Comparison of ENCODE assay signal across 16 mouse cellular contexts in the genomic region with DNA sequence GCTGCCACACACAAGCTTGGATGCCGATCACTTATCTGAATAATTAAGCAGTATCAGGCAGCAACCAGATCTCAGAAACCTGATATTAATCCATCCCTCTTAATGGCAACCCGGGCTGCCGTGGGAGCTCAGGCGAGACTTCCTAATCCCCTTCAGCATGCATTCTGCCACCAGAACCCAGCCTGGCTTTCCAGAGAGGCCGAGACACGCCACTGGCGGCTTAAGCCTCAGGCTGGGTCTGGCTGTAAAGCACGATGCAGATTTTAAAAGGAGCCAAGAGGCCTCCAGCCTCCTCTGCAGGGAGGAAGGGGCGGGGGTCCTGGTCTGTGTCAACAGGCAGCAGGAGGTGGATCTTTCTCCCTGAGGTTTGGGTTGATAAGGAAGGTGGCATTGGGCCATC.
DNase-seq lines count a peak whose midpoint lies in the region; ATAC-seq and TF ChIP-seq lines count a peak whose summit lies in the region.
"Had no signal": no experiment of that assay in that cellular context is flagged by ENCODE, and none has a peak within 500 bp of the region (broad histone marks: within the 10 kb centered on the region; RNA-seq: fewer than 3 reads in every experiment).

No protein-coding gene starts in this region.

- WGBS in forebrain, embryonic 10.5 days, result 6% methylated on average over 9 of the region's 9 CpGs
- 14% methylated on average over 9 of the region's 9 CpGs for WGBS in forebrain, postnatal 0 days
- 11% methylated on average over 9 of the region's 9 CpGs for WGBS in kidney, embryonic 15.5 days
- 7% methylated on average over 9 of the region's 9 CpGs for WGBS in forebrain, embryonic 16.5 days
- 10% methylated on average over 9 of the region's 9 CpGs for WGBS in midbrain, postnatal 0 days

- H3K9me3 ChIP-seq in forebrain, embryonic 10.5 days, result no peaks in the 10 kb centered on the region
- H3K9me3 ChIP-seq in forebrain, postnatal 0 days (ENCODE audit: low read length), result no peaks in the 10 kb centered on the region
- H3K9me3 ChIP-seq in kidney, embryonic 15.5 days (replicated peaks), result no peaks in the 10 kb centered on the region
- no peaks in the 10 kb centered on the region for H3K9me3 ChIP-seq in forebrain, embryonic 16.5 days (ENCODE audit: control insufficient read depth, low read length)
- H3K9me3 ChIP-seq in midbrain, postnatal 0 days (ENCODE audit: low read length), result no peaks in the 10 kb centered on the region
- H3K9me3 ChIP-seq: liver, embryonic 15.5 days had no signal

- no peak for TF ChIP-seq CTCF in forebrain, postnatal 0 days (IDR thresholded peaks at IDR 0.05; ENCODE audit: low read depth)
- no peak for TF ChIP-seq CTCF in midbrain, postnatal 0 days (IDR thresholded peaks at IDR 0.05)

- peak; percentile 46 for DNase-seq in forebrain, embryonic 10.5 days (ENCODE audit: extremely low spot score, low spot score)
- DNase-seq in forebrain, postnatal 0 days, result no peak
- no peak for DNase-seq in kidney, postnatal 14 days
- peak; percentile 24 for DNase-seq in midbrain, postnatal 0 days (ENCODE audit: low spot score)
- no peak for DNase-seq in urinary bladder, postnatal 14 days (ENCODE audit: low spot score)
- DNase-seq: cerebellum, postnatal 25 days; gastrocnemius, postnatal 14 days; heart, postnatal 36 days; right cerebral cortex, adult 18-20 months; thymus, adult 18-20 months had no signal

- H3K4me3 ChIP-seq in forebrain, embryonic 10.5 days, result no peak overlapping the region
- no peak overlapping the region for H3K4me3 ChIP-seq in forebrain, postnatal 0 days (ENCODE audit: low read depth, low read length)
- no peak overlapping the region for H3K4me3 ChIP-seq in kidney, embryonic 15.5 days (replicated peaks)
- H3K4me3 ChIP-seq in forebrain, embryonic 16.5 days (replicated peaks; ENCODE audit: low read length), result no peak overlapping the region
- no peak overlapping the region for H3K4me3 ChIP-seq in midbrain, postnatal 0 days (ENCODE audit: low read depth, low read length)
- H3K4me3 ChIP-seq: liver, embryonic 15.5 days had no signal

- H3K9ac ChIP-seq in forebrain, postnatal 0 days, result no peak overlapping the region
- H3K9ac ChIP-seq in kidney, embryonic 15.5 days, result no peak overlapping the region
- H3K9ac ChIP-seq in forebrain, embryonic 16.5 days (replicated peaks; ENCODE audit: low read depth, low read length), result 0 out of 2 replicates have a peak overlapping the region, but pooled peaks have one; percentile 19
- 0 out of 2 replicates have a peak overlapping the region, but pooled peaks have one; percentile 13 for H3K9ac ChIP-seq in midbrain, postnatal 0 days (replicated peaks; ENCODE audit: low read length, poor library complexity, severe bottlenecking)
- H3K9ac ChIP-seq: liver, embryonic 15.5 days had no signal

- peaks cover 49% of the 10 kb centered on the region for H3K4me1 ChIP-seq in forebrain, embryonic 10.5 days
- H3K4me1 ChIP-seq in forebrain, postnatal 0 days (ENCODE audit: insufficient read depth), result no peaks in the 10 kb centered on the region
- H3K4me1 ChIP-seq in kidney, embryonic 15.5 days, result peaks cover 15% of the 10 kb centered on the region
- H3K4me1 ChIP-seq in forebrain, embryonic 16.5 days (replicated peaks; ENCODE audit: control insufficient read depth, insufficient read depth, low read length), result peaks cover 8% of the 10 kb centered on the region
- H3K4me1 ChIP-seq in midbrain, postnatal 0 days (ENCODE audit: insufficient read depth, low read length), result 0 out of 2 replicates have a peak, but pooled peaks cover 4% of the 10 kb centered on the region
- H3K4me1 ChIP-seq: liver, embryonic 15.5 days had no signal

- no peak for ATAC-seq in forebrain, postnatal 0 days
- ATAC-seq in kidney, embryonic 15.5 days (replicated peaks; ENCODE audit: low FRiP score), result 0 out of 2 replicates have a peak, but pooled peaks have one; percentile 19
- no peak for ATAC-seq in forebrain, embryonic 16.5 days
- no peak for ATAC-seq in midbrain, postnatal 0 days (ENCODE audit: low FRiP score)
- ATAC-seq in megakaryocyte, adult 5-6 weeks (ENCODE audit: poor library complexity, severe bottlenecking), result no peak

- H3K36me3 ChIP-seq in forebrain, embryonic 10.5 days (replicated peaks), result no peaks in the 10 kb centered on the region
- H3K36me3 ChIP-seq in forebrain, postnatal 0 days (ENCODE audit: insufficient read depth), result no peaks in the 10 kb centered on the region
- no peaks in the 10 kb centered on the region for H3K36me3 ChIP-seq in kidney, embryonic 15.5 days
- H3K36me3 ChIP-seq in forebrain, embryonic 16.5 days (ENCODE audit: control insufficient read depth, insufficient read depth), result no peaks in the 10 kb centered on the region
- no peaks in the 10 kb centered on the region for H3K36me3 ChIP-seq in midbrain, postnatal 0 days (ENCODE audit: insufficient read depth, low read length)
- H3K36me3 ChIP-seq: G1E; liver, embryonic 15.5 days had no signal

- H3K27ac ChIP-seq in forebrain, embryonic 10.5 days, result peak overlapping the region; percentile 74
- no peak overlapping the region for H3K27ac ChIP-seq in forebrain, postnatal 0 days (ENCODE audit: low read depth, low read length)
- H3K27ac ChIP-seq in kidney, embryonic 15.5 days, result no peak overlapping the region
- H3K27ac ChIP-seq in forebrain, embryonic 16.5 days (ENCODE audit: low read length), result no peak overlapping the region
- H3K27ac ChIP-seq in midbrain, postnatal 0 days (ENCODE audit: low read depth, low read length), result no peak overlapping the region
- H3K27ac ChIP-seq: liver, embryonic 15.5 days; macrophage had no signal

- H3K27me3 ChIP-seq in forebrain, embryonic 10.5 days (ENCODE audit: poor library complexity, severe bottlenecking), result peaks cover 32% of the 10 kb centered on the region
- no peaks in the 10 kb centered on the region for H3K27me3 ChIP-seq in forebrain, postnatal 0 days (ENCODE audit: insufficient read depth, low read length)
- no peaks in the 10 kb centered on the region for H3K27me3 ChIP-seq in kidney, embryonic 15.5 days
- no peaks in the 10 kb centered on the region for H3K27me3 ChIP-seq in forebrain, embryonic 16.5 days (replicated peaks; ENCODE audit: control insufficient read depth, insufficient read depth, low read length)
- no peaks in the 10 kb centered on the region for H3K27me3 ChIP-seq in midbrain, postnatal 0 days (ENCODE audit: insufficient read depth, low read length)
- H3K27me3 ChIP-seq: liver, embryonic 15.5 days had no signal

- H3K4me2 ChIP-seq in forebrain, postnatal 0 days (ENCODE audit: low read depth), result no peak overlapping the region
- 0 out of 2 replicates have a peak overlapping the region, but pooled peaks have one; percentile 10 for H3K4me2 ChIP-seq in kidney, embryonic 15.5 days
- H3K4me2 ChIP-seq in forebrain, embryonic 16.5 days (ENCODE audit: low read length), result no peak overlapping the region
- no peak overlapping the region for H3K4me2 ChIP-seq in midbrain, postnatal 0 days (ENCODE audit: low read depth, low read length, poor library complexity, severe bottlenecking)
- H3K4me2 ChIP-seq: liver, embryonic 15.5 days had no signal

Comparison
In these comparisons a context has a peak if more than half of its experiments do, and no peak if none do; other contexts are left out.
1. DNase-seq: peak in forebrain, embryonic 10.5 days (single experiment) and midbrain, postnatal 0 days (single experiment); none in forebrain, postnatal 0 days (single experiment), kidney, postnatal 14 days (single experiment) and urinary bladder, postnatal 14 days (single experiment).
2. H3K9ac ChIP-seq: peak in forebrain, embryonic 16.5 days (single experiment) and midbrain, postnatal 0 days (single experiment); none in forebrain, postnatal 0 days (single experiment) and kidney, embryonic 15.5 days (single experiment).